Mouse (Mus musculus): ENCODE data around the gene Lyar.

Lyar gene

GRCm38 (mm10) chr5:38255644-38256043 is 35.4 kb downstream of the Lyar start:
- peak; percentile 77 for DNase-seq (ENCODE audit: extremely low read depth, low read depth)

GRCm38 (mm10) chr5:38256551-38256950 is 36.3 kb downstream of the Lyar start:
- no peak for DNase-seq (ENCODE audit: extremely low read depth, low read depth)

- DNase-seq (ENCODE audit: extremely low read depth, low read depth), result no peak
These were observed 37.9 kb downstream of the Lyar start for GRCm38 (mm10) chr5:38258034-38258772.

GRCm38 (mm10) chr5:38258773-38259146 is 38.5 kb downstream of the Lyar start:
- no peak for DNase-seq (ENCODE audit: extremely low read depth, low read depth)

GRCm38 (mm10) chr5:38259455-38260106 is 39.3 kb downstream of the Lyar start:
- DNase-seq (ENCODE audit: extremely low read depth, low read depth), result no peak

- DNase-seq (ENCODE audit: extremely low read depth, low read depth), result peak; percentile 42
These were observed 39.9 kb downstream of the Lyar start, which contains the start of gene Tmem128 for GRCm38 (mm10) chr5:38260107-38260682. Gene Tmem128, plus strand, starts transcription at chr5:38260185.

- no peak for DNase-seq (ENCODE audit: extremely low read depth, low read depth)
These were observed 50.7 kb downstream of the Lyar start for GRCm38 (mm10) chr5:38270942-38271341.

GRCm38 (mm10) chr5:38273831-38274230 is 53.6 kb downstream of the Lyar start:
- DNase-seq (ENCODE audit: extremely low read depth, low read depth), result no peak

GRCm38 (mm10) chr5:38275771-38276170 is 55.5 kb downstream of the Lyar start, which contains the start of gene Otop1:
Gene Otop1, plus strand, starts transcription at chr5:38275972.
- DNase-seq (ENCODE audit: extremely low read depth, low read depth), result no peak

GRCm38 (mm10) chr5:38276451-38276850 is 56.2 kb downstream of the Lyar start:
- no peak for DNase-seq (ENCODE audit: extremely low read depth, low read depth)

GRCm38 (mm10) chr5:38277098-38277866 is 57.0 kb downstream of the Lyar start:
- no peak for DNase-seq (ENCODE audit: extremely low read depth, low read depth)

GRCm38 (mm10) chr5:38277936-38278600 is 57.8 kb downstream of the Lyar start:
- no peak for DNase-seq (ENCODE audit: extremely low read depth, low read depth)

GRCm38 (mm10) chr5:38280075-38280474 is 59.8 kb downstream of the Lyar start:
- no peak for DNase-seq (ENCODE audit: extremely low read depth, low read depth)

All from MEL-GATA-1-ER (cell line).